Mouse (Mus musculus): Measurements from ENCODE around the gene Carns1. TPM values are rescaled to one million over a fixed set of nuclear protein-coding genes. Genes with fewer than 3 reads are reported as not detected.

Gene Carns1
- total and polyA plus RNA-seq, 2 experiments = 0.65 to 1.9 TPM

DNA sequence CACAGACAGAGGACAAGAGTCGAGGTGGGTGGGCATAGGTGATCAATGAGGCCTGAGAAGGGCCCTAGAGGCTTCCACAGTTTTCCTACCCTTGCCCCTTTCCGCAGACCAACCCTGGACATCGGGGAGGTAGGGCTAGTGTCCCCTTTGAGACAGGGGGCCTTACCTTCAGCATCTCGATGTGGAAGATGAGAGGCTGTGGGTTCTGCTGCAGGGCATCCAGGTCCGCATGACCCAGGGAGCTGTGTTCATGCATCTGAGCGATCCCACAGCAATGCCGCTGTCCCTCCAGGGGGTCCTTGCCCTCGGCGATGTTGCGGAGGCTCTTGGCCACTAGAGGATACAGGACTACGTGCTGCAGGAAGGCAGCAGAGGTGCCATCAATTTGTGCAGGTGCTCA, 59.5 kb downstream of the Carns1 start:
- Histone ChIP-seq H3K27ac (replicated peaks; ENCODE audit: insufficient read depth, low read depth, low read length) (no peak overlapping the region), H3K9ac (ENCODE audit: low read depth, low read length) (no peak overlapping the region), H3K36me3 (ENCODE audit: control insufficient read depth, insufficient read depth, low read length) (peaks cover 2% of the 10 kb centered on the region; the same call in 1 of the 2 replicates), H3K79me2 (ENCODE audit: control insufficient read depth, insufficient read depth, low read length) (no peaks in the 10 kb centered on the region; the same call in 1 of the 2 replicates), H3K27me3 (ENCODE audit: control insufficient read depth, insufficient read depth, low read length) (no peaks in the 10 kb centered on the region), H3K4me3 (ENCODE audit: insufficient read depth, low read depth, low read length) (no peak overlapping the region), H3K4me1 (ENCODE audit: control insufficient read depth, insufficient read depth, low read length) (peaks cover 14% of the 10 kb centered on the region)
- WGBS = 87% methylated on average over 11 of the region's 11 CpGs
- no peak for TF ChIP-seq POLR2A (IDR thresholded peaks at IDR 0.05; ENCODE audit: extremely low read depth, insufficient read depth, low read length)
- no peak for TF ChIP-seq CTCF (IDR thresholded peaks at IDR 0.05; ENCODE audit: low read depth, low read length)
- DNase-seq (ENCODE audit: extremely low read depth, low read depth, low spot score) = no peak

DNA sequence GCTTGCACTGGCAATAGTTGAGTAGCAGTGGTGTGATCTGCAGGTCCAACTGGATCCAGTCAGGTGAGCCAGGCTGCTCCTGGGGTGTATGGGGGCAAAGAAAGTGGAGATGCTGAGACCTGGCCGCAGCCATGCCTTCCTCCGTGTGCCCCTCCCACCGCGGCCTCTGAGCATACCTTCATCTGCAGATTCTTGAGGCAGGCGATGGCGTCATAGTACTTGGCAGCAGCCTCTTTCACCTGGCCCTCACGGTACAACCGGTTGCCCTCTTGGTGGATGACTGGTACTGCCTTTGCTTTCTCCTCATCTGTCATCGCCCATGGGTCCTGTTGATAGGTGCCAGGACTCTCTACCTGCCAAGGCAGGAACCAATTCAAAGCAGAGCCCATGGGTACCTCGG, 60.1 kb downstream of the Carns1 start:
- Histone ChIP-seq H3K4me3 (ENCODE audit: insufficient read depth, low read depth, low read length) (no peak overlapping the region), H3K27ac (replicated peaks; ENCODE audit: insufficient read depth, low read depth, low read length) (no peak overlapping the region), H3K36me3 (ENCODE audit: control insufficient read depth, insufficient read depth, low read length) (peaks cover 2% of the 10 kb centered on the region; the same call in 1 of the 2 replicates), H3K9ac (ENCODE audit: low read depth, low read length) (no peak overlapping the region), H3K4me1 (ENCODE audit: control insufficient read depth, insufficient read depth, low read length) (peaks cover 10% of the 10 kb centered on the region), H3K27me3 (ENCODE audit: control insufficient read depth, insufficient read depth, low read length) (no peaks in the 10 kb centered on the region), H3K79me2 (ENCODE audit: control insufficient read depth, insufficient read depth, low read length) (no peaks in the 10 kb centered on the region; the same call in 1 of the 2 replicates)
- TF ChIP-seq CTCF (IDR thresholded peaks at IDR 0.05; ENCODE audit: low read depth, low read length) = no peak
- TF ChIP-seq POLR2A (IDR thresholded peaks at IDR 0.05; ENCODE audit: extremely low read depth, insufficient read depth, low read length) = no peak
- WGBS = 88% methylated on average over 10 of the region's 10 CpGs
- no peak for DNase-seq (ENCODE audit: extremely low read depth, low read depth, low spot score)

DNA sequence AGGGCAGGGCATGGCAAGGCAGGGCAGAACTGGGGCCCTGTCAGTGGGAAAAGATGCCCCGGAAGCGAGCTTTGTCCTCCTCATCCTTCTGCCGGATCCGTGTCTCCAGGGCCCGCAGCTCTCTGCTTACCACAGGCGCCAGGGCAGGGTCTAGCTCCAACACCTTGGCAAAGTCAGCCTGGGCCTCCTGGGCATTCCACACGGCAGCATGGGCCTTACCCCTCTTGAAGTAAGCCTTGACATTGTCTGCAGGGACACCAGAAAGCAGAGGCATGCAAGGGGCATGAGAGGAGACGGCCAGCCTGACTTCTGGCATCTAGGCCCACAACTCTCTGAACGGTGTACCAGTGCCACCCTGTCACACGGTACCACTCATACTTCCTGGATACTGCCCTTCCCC, 60.7 kb downstream of the Carns1 start:
- no peaks in the 10 kb centered on the region for H3K27me3 ChIP-seq (ENCODE audit: control insufficient read depth, insufficient read depth, low read length)
- no peak for DNase-seq (ENCODE audit: extremely low read depth, low read depth, low spot score)
- WGBS = 96% methylated on average over 10 of the region's 10 CpGs
- H3K36me3 ChIP-seq (ENCODE audit: control insufficient read depth, insufficient read depth, low read length) = peaks cover 2% of the 10 kb centered on the region; the same call in 1 of the 2 replicates
- no peak overlapping the region for H3K4me3 ChIP-seq (ENCODE audit: insufficient read depth, low read depth, low read length)
- TF ChIP-seq CTCF (IDR thresholded peaks at IDR 0.05; ENCODE audit: low read depth, low read length) (no peak), POLR2A (IDR thresholded peaks at IDR 0.05; ENCODE audit: extremely low read depth, insufficient read depth, low read length) (no peak)
- H3K79me2 ChIP-seq (ENCODE audit: control insufficient read depth, insufficient read depth, low read length) = no peaks in the 10 kb centered on the region
- no peak overlapping the region for H3K9ac ChIP-seq (ENCODE audit: low read depth, low read length)
- peaks cover 10% of the 10 kb centered on the region for H3K4me1 ChIP-seq (ENCODE audit: control insufficient read depth, insufficient read depth, low read length)
- no peak overlapping the region for H3K27ac ChIP-seq (replicated peaks; ENCODE audit: insufficient read depth, low read depth, low read length)

Other genes starting within 250 kb of the Carns1 start
Only the 30 nearest of the 32 such genes appear.
- gene Aldh3b3, start 216.8 kb downstream of the Carns1 start, total RNA-seq (2014; rRNA removed) = 0.74 and 1.7 TPM in 2 replicates
- gene Aldh3b3, start 216.8 kb downstream of the Carns1 start, polyA plus RNA-seq (2012; rRNA removed) = 6.4 and 7.7 TPM in 2 replicates
- gene Aldh3b2, start 203.2 kb downstream of the Carns1 start, total RNA-seq (2014; rRNA removed) = not detected in 2 replicates
- gene Aldh3b2, start 203.2 kb downstream of the Carns1 start, polyA plus RNA-seq (2012; rRNA removed) = 0.16 and 0.48 TPM in 2 replicates
- gene Acy3, start 188.9 kb downstream of the Carns1 start, total RNA-seq (2014; rRNA removed) = 44.3 and 49.8 TPM in 2 replicates
- 232 and 326 TPM in 2 replicates for gene Acy3, start 188.9 kb downstream of the Carns1 start, polyA plus RNA-seq (2012; rRNA removed)
- gene Tbx10, start 182.7 kb downstream of the Carns1 start, total RNA-seq (2014; rRNA removed) = not detected in 2 replicates
- not detected in 2 replicates for gene Tbx10, start 182.7 kb downstream of the Carns1 start, polyA plus RNA-seq (2012; rRNA removed)
- gene Nudt8, start 174.9 kb downstream of the Carns1 start, total RNA-seq (2014; rRNA removed) = 30.1 and 36.0 TPM in 2 replicates
- 13.4 and 18.5 TPM in 2 replicates for gene Nudt8, start 174.9 kb downstream of the Carns1 start, polyA plus RNA-seq (2012; rRNA removed)
- gene Gm49405, start 174.9 kb downstream of the Carns1 start, total RNA-seq (2014; rRNA removed) = 0.54 and 0.92 TPM in 2 replicates
- gene Gm49405, start 174.9 kb downstream of the Carns1 start, polyA plus RNA-seq (2012; rRNA removed) = 0.72 and 1.1 TPM in 2 replicates
- gene Doc2g, start 172.2 kb downstream of the Carns1 start, total RNA-seq (2014; rRNA removed) = 0.74 and 0.87 TPM in 2 replicates
- gene Doc2g, start 172.2 kb downstream of the Carns1 start, polyA plus RNA-seq (2012; rRNA removed) = 2.3 and 4.9 TPM in 2 replicates
- 189 and 197 TPM in 2 replicates for gene Ndufv1, start 162.7 kb downstream of the Carns1 start, total RNA-seq (2014; rRNA removed)
- 239 and 251 TPM in 2 replicates for gene Ndufv1, start 162.7 kb downstream of the Carns1 start, polyA plus RNA-seq (2012; rRNA removed)
- gene Gstp1, start 137.5 kb downstream of the Carns1 start, total RNA-seq (2014; rRNA removed) = 456 and 810 TPM in 2 replicates
- 965 and 1,374 TPM in 2 replicates for gene Gstp1, start 137.5 kb downstream of the Carns1 start, polyA plus RNA-seq (2012; rRNA removed)
- gene Gstp2, start 129.5 kb downstream of the Carns1 start, total RNA-seq (2014; rRNA removed) = 4.1 and 7.9 TPM in 2 replicates
- 4.4 and 9.2 TPM in 2 replicates for gene Gstp2, start 129.5 kb downstream of the Carns1 start, polyA plus RNA-seq (2012; rRNA removed)
- 21.5 and 28.1 TPM in 2 replicates for gene Gstp3, start 115.9 kb downstream of the Carns1 start, total RNA-seq (2014; rRNA removed)
- 54.3 and 66.1 TPM in 2 replicates for gene Gstp3, start 115.9 kb downstream of the Carns1 start, polyA plus RNA-seq (2012; rRNA removed)
- gene Cabp2, start 93.9 kb downstream of the Carns1 start, total RNA-seq (2014; rRNA removed) = 0.13 and 0.37 TPM in 2 replicates
- gene Cabp2, start 93.9 kb downstream of the Carns1 start, polyA plus RNA-seq (2012; rRNA removed) = 0.27 and 0.70 TPM in 2 replicates
- 33.9 and 44.0 TPM in 2 replicates for gene Cdk2ap2, start 78.3 kb downstream of the Carns1 start, total RNA-seq (2014; rRNA removed)
- 185 and 198 TPM in 2 replicates for gene Cdk2ap2, start 78.3 kb downstream of the Carns1 start, polyA plus RNA-seq (2012; rRNA removed)
- gene Pitpnm1, start 75.5 kb downstream of the Carns1 start, total RNA-seq (2014; rRNA removed) = 1.7 and 4.9 TPM in 2 replicates
- gene Pitpnm1, start 75.5 kb downstream of the Carns1 start, polyA plus RNA-seq (2012; rRNA removed) = 8.1 and 14.2 TPM in 2 replicates
- gene Aip, start 49.6 kb downstream of the Carns1 start, total RNA-seq (2014; rRNA removed) = 16.5 and 20.1 TPM in 2 replicates
- 30.0 and 33.5 TPM in 2 replicates for gene Aip, start 49.6 kb downstream of the Carns1 start, polyA plus RNA-seq (2012; rRNA removed)
- not detected in 2 replicates for gene Gpr152, start 35.7 kb downstream of the Carns1 start, total RNA-seq (2014; rRNA removed)
- gene Gpr152, start 35.7 kb downstream of the Carns1 start, polyA plus RNA-seq (2012; rRNA removed) = 0.02 TPM in 2 replicates
- 0.37 TPM in 1 of 2 replicates, not detected in the other for gene Cabp4, start 31.4 kb downstream of the Carns1 start, total RNA-seq (2014; rRNA removed)
- gene Cabp4, start 31.4 kb downstream of the Carns1 start, polyA plus RNA-seq (2012; rRNA removed) = not detected in 2 replicates
- gene Coro1b, start 26.9 kb downstream of the Carns1 start, total RNA-seq (2014; rRNA removed) = 66.1 and 72.6 TPM in 2 replicates
- gene Coro1b, start 26.9 kb downstream of the Carns1 start, polyA plus RNA-seq (2012; rRNA removed) = 109 and 114 TPM in 2 replicates
- gene Ptprcap, start 21.9 kb downstream of the Carns1 start, total RNA-seq (2014; rRNA removed) = 1.7 and 4.1 TPM in 2 replicates
- gene Ptprcap, start 21.9 kb downstream of the Carns1 start, polyA plus RNA-seq (2012; rRNA removed) = 6.9 and 8.2 TPM in 2 replicates
- 7.2 and 7.4 TPM in 2 replicates for gene Rps6kb2, start 12.1 kb downstream of the Carns1 start, total RNA-seq (2014; rRNA removed)
- 28.3 and 31.6 TPM in 2 replicates for gene Rps6kb2, start 12.1 kb downstream of the Carns1 start, polyA plus RNA-seq (2012; rRNA removed)
- 0.46 and 1.4 TPM in 2 replicates for gene Tbc1d10c, start 15.8 kb upstream of the Carns1 start, total RNA-seq (2014; rRNA removed)
- gene Tbc1d10c, start 15.8 kb upstream of the Carns1 start, polyA plus RNA-seq (2012; rRNA removed) = 1.7 and 2.2 TPM in 2 replicates
- 170 TPM in 2 replicates for gene Ppp1ca, start 16.6 kb upstream of the Carns1 start, total RNA-seq (2014; rRNA removed)
- 399 and 571 TPM in 2 replicates for gene Ppp1ca, start 16.6 kb upstream of the Carns1 start, polyA plus RNA-seq (2012; rRNA removed)
- 0.74 and 1.3 TPM in 2 replicates for gene Rad9a, start 26.2 kb upstream of the Carns1 start, total RNA-seq (2014; rRNA removed)
- 7.0 and 7.5 TPM in 2 replicates for gene Rad9a, start 26.2 kb upstream of the Carns1 start, polyA plus RNA-seq (2012; rRNA removed)
- gene Clcf1, start 38.8 kb upstream of the Carns1 start, total RNA-seq (2014; rRNA removed) = 0.27 and 0.28 TPM in 2 replicates
- 0.87 and 3.8 TPM in 2 replicates for gene Clcf1, start 38.8 kb upstream of the Carns1 start, polyA plus RNA-seq (2012; rRNA removed)
- not detected in 2 replicates for gene AC109138.7, start 38.9 kb upstream of the Carns1 start, total RNA-seq (2014; rRNA removed)
- not detected in 2 replicates for gene AC109138.7, start 38.9 kb upstream of the Carns1 start, polyA plus RNA-seq (2012; rRNA removed)
- gene Pold4, start 56.4 kb upstream of the Carns1 start, total RNA-seq (2014; rRNA removed) = 27.2 and 27.3 TPM in 2 replicates
- 60.4 and 63.8 TPM in 2 replicates for gene Pold4, start 56.4 kb upstream of the Carns1 start, polyA plus RNA-seq (2012; rRNA removed)
- 11.5 and 12.1 TPM in 2 replicates for gene Ssh3, start 93.7 kb upstream of the Carns1 start, total RNA-seq (2014; rRNA removed)
- 15.3 and 29.2 TPM in 2 replicates for gene Ssh3, start 93.7 kb upstream of the Carns1 start, polyA plus RNA-seq (2012; rRNA removed)
- 0.40 and 0.46 TPM in 2 replicates for gene Ankrd13d, start 107.7 kb upstream of the Carns1 start, total RNA-seq (2014; rRNA removed)
- 0.27 and 0.60 TPM in 2 replicates for gene Ankrd13d, start 107.7 kb upstream of the Carns1 start, polyA plus RNA-seq (2012; rRNA removed)
- gene Grk2, start 130.7 kb upstream of the Carns1 start, total RNA-seq (2014; rRNA removed) = 11.3 and 16.4 TPM in 2 replicates
- 23.4 and 30.3 TPM in 2 replicates for gene Grk2, start 130.7 kb upstream of the Carns1 start, polyA plus RNA-seq (2012; rRNA removed)
- gene Kdm2a, start 222.8 kb upstream of the Carns1 start, total RNA-seq (2014; rRNA removed) = 29.6 and 32.7 TPM in 2 replicates
- 39.5 and 52.6 TPM in 2 replicates for gene Kdm2a, start 222.8 kb upstream of the Carns1 start, polyA plus RNA-seq (2012; rRNA removed)